Mouse (Mus musculus): ENCODE results near the gene Ephb1. TPM values are rescaled to one million over a fixed set of nuclear protein-coding genes. Genes with fewer than 3 reads are reported as not detected.

Gene Ephb1
- total RNA-seq, 4 experiments from 2014 or later, result 0.32 to 0.75 (median 0.51) TPM

- DNase-seq (ENCODE audit: low spot score in 2 of 2), result peak; percentile 12 to 37
These were observed 360.4 kb downstream of the Ephb1 start for GRCm38 (mm10) chr9:101994086-101994485.

- no peak for DNase-seq (ENCODE audit: low spot score in 2 of 2)
These were observed 363.7 kb downstream of the Ephb1 start for GRCm38 (mm10) chr9:101990836-101991235.

GRCm38 (mm10) chr9:101990032-101990431 is 364.5 kb downstream of the Ephb1 start:
- DNase-seq (ENCODE audit: low spot score in 2 of 2), result no peak

- no peak for DNase-seq (ENCODE audit: low spot score in 2 of 2)
These were observed 367.6 kb downstream of the Ephb1 start for GRCm38 (mm10) chr9:101986910-101987309.

GRCm38 (mm10) chr9:101982378-101982777 is 372.1 kb downstream of the Ephb1 start:
- DNase-seq (ENCODE audit: low spot score in 2 of 2), result no peak

GRCm38 (mm10) chr9:101981161-101981560 is 373.3 kb downstream of the Ephb1 start:
- DNase-seq (ENCODE audit: low spot score in 2 of 2), result no peak

GRCm38 (mm10) chr9:101976884-101977465 is 377.5 kb downstream of the Ephb1 start:
- DNase-seq (ENCODE audit: low spot score in 2 of 2), result no peak

GRCm38 (mm10) chr9:101972314-101972713 is 382.2 kb downstream of the Ephb1 start:
- DNase-seq (ENCODE audit: low spot score in 2 of 2), result no peak

GRCm38 (mm10) chr9:101971806-101972205 is 382.7 kb downstream of the Ephb1 start:
- DNase-seq (ENCODE audit: low spot score in 2 of 2), result peak in 1 of 2 experiments; percentile 15

- no peak for DNase-seq (ENCODE audit: low spot score in 2 of 2)
These were observed 398.3 kb downstream of the Ephb1 start for GRCm38 (mm10) chr9:101956228-101956627.

- peak; percentile 54 to 65 for DNase-seq (ENCODE audit: low spot score in 2 of 2)
These were observed 400.0 kb downstream of the Ephb1 start for GRCm38 (mm10) chr9:101954529-101954928.

GRCm38 (mm10) chr9:101950101-101950500 is 404.4 kb downstream of the Ephb1 start:
- no peak for DNase-seq (ENCODE audit: low spot score in 2 of 2)

GRCm38 (mm10) chr9:101945814-101946213 is 408.7 kb downstream of the Ephb1 start:
- DNase-seq (ENCODE audit: low spot score in 2 of 2), result no peak

GRCm38 (mm10) chr9:101945326-101945725 is 409.2 kb downstream of the Ephb1 start:
- no peak for DNase-seq (ENCODE audit: low spot score in 2 of 2)

- DNase-seq (ENCODE audit: low spot score in 2 of 2), result no peak
These were observed 412.3 kb downstream of the Ephb1 start for GRCm38 (mm10) chr9:101942058-101942669.

- no peak for DNase-seq (ENCODE audit: low spot score in 2 of 2)
These were observed 414.3 kb downstream of the Ephb1 start for GRCm38 (mm10) chr9:101940182-101940581.

- DNase-seq (ENCODE audit: low spot score in 2 of 2), result no peak
These were observed 415.5 kb downstream of the Ephb1 start for GRCm38 (mm10) chr9:101939006-101939405.

- no peak for DNase-seq (ENCODE audit: low spot score in 2 of 2)
These were observed 416.4 kb downstream of the Ephb1 start for GRCm38 (mm10) chr9:101938066-101938465.

GRCm38 (mm10) chr9:101934887-101935286 is 419.6 kb downstream of the Ephb1 start:
- DNase-seq (ENCODE audit: low spot score in 2 of 2), result no peak

GRCm38 (mm10) chr9:101933946-101934573 is 420.4 kb downstream of the Ephb1 start:
- no peak for DNase-seq (ENCODE audit: low spot score in 2 of 2)

GRCm38 (mm10) chr9:101924829-101925228 is 429.7 kb downstream of the Ephb1 start:
- no peak for DNase-seq (ENCODE audit: low spot score in 2 of 2)

GRCm38 (mm10) chr9:101922846-101923245 is 431.6 kb downstream of the Ephb1 start:
- no peak for DNase-seq (ENCODE audit: low spot score in 2 of 2)

GRCm38 (mm10) chr9:101919324-101919723 is 435.2 kb downstream of the Ephb1 start:
- DNase-seq (ENCODE audit: low spot score in 2 of 2), result no peak
